Mouse (Mus musculus): ENCODE results near the gene Bad. TPM values are rescaled to one million over a fixed set of nuclear protein-coding genes. Genes with fewer than 3 reads are reported as not detected.
"Not testable (repeated sequence)": the region's sequence is repeated elsewhere in the genome, so short reads cannot be mapped to it uniquely, and the experiment has no call there.

Bad gene
- 90.4 and 95.1 TPM in 2 replicates for polyA plus RNA-seq (2015; fragmentation: Nextera tagmentation; extraction: Ambion mirVana)

DNA sequence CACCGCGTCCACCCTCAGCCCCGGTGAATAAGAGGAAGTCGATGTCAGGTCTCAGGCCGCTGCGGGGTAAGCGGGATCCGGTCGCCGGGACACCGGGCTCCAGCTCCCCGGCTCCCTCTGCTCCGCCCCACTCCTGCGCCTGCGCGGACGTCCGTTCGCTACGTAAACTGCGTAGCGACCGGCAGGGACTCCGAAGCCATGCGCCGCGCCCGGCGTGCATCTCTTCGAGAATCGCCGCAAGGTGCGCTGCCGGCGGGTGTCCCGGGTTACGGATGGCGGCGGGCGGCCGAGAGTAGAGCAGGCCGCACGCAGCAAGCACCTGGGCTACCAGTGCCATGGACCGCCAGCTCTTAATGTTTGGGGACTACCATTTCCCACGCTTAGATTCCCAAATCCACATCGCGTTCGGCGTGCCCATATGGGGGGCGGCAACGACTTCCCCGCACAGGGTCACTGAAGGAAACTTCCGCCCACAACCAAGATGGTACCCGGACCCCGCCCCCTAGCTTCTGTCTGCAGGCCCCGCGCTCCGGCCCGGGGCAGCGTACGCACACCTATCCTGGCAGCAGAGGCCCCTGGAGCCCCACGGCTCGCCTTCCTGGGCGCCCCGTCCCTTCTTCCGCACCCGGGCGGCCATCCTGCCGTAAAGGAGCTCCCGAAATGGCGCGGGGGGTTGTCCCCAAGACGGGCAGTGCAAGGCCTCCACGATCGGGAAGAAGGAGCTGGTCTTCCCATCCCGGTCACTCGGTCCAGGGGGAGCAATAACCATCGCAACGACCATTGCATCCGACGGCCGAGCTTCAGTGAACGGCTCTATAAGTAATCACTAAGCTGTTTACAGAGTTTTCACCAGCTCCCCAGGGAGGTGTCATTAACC lies at the start of gene Bad:
Bad (plus strand) TSS at position 490 of the 877 bp plus-strand sequence.
- H3K4me3 ChIP-seq, result peak within 1 kb of the TSS; percentile 70
- H3K36me3 ChIP-seq, result peaks cover 10% of the 10 kb centered on the region
- under 1% methylated on average over 83 of the region's 83 CpGs for whole genome bisulfite sequencing
- peaks cover 44% of the 10 kb centered on the region for H3K4me1 ChIP-seq (replicated peaks)
- ATAC-seq (ENCODE audit: low read depth), result peak; percentile 88
- no peaks in the 10 kb centered on the region for H3K9me3 ChIP-seq
- H3K27ac ChIP-seq (replicated peaks), result peak within 1 kb of the TSS; percentile 96
- H3K27me3 ChIP-seq, result peaks cover 7% of the 10 kb centered on the region; the same call in 1 of the 2 replicates
- H3K9ac ChIP-seq, result peak within 1 kb of the TSS; percentile 91
- peak within 1 kb of the TSS; percentile 99 for H3K4me2 ChIP-seq

DNA sequence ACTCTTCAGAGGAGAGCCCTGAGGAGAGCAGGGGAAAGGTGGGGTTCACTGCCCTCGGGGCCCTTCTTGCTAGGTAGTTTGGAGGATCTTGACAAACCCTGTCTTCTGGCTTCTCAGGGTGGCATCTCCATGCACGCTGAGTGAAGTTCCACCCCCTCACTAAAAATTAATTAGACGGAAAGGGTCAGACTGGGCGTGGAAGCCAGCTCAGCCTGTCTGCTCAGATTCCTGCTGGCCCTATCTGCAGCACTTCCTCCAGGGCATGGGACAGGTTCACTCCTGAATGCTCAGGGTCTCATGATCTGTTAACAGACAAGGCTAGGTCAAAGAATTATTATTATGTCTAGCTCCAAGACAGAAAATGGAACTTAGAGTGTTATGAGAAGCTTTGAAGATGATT lies 49.1 kb upstream of the Bad start:
- Histone ChIP-seq H3K4me3 (no peak overlapping the region), H3K4me2 (no peak overlapping the region), H3K27me3 (no peaks in the 10 kb centered on the region), H3K27ac (replicated peaks) (no peak overlapping the region), H3K9me3 (peaks cover 8% of the 10 kb centered on the region), H3K36me3 (no peaks in the 10 kb centered on the region), H3K9ac (no peak overlapping the region), H3K4me1 (replicated peaks) (no peaks in the 10 kb centered on the region)
- no peak for ATAC-seq (ENCODE audit: low read depth)
- WGBS, result 63% methylated on average over 4 of the region's 4 CpGs

DNA sequence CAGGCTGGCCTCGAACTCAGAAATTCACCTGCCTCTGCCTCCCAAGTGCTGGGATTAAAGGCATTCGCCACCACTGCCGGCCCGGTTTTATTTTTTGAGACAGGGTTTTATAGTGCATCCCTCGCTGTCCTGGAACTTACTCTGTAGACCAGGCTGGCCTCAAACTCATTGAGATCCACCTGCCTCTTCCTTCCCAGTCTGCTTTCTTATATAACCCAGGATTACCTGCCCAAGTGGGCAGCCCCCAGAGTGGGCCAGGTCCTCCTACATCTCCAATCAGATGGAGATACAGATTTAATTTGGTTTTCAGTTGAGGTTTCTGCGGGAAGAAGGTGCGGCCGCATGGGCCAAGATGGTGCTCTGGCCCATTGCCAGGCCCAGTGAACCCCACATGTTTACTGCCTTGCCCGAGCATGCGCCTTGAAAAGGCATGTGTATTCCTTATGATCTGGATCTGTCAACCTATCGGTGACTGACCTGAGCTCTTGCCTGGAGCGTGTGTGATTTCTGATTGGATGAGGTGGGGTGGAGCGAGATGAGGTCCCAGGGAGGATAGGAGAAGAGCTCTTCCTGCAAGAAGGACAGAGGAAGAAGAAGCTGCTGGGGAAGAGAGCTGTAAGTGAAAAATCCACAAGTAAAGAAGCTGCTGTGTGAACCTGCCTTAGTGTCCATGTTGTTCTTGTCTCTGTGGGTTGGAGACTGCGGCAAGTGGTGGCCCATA lies 47.8 kb upstream of the Bad start:
- WGBS, result 93% methylated on average over 14 of the region's 14 CpGs
- peaks cover 9% of the 10 kb centered on the region for H3K9me3 ChIP-seq
- no peak for ATAC-seq (ENCODE audit: low read depth)

DNA sequence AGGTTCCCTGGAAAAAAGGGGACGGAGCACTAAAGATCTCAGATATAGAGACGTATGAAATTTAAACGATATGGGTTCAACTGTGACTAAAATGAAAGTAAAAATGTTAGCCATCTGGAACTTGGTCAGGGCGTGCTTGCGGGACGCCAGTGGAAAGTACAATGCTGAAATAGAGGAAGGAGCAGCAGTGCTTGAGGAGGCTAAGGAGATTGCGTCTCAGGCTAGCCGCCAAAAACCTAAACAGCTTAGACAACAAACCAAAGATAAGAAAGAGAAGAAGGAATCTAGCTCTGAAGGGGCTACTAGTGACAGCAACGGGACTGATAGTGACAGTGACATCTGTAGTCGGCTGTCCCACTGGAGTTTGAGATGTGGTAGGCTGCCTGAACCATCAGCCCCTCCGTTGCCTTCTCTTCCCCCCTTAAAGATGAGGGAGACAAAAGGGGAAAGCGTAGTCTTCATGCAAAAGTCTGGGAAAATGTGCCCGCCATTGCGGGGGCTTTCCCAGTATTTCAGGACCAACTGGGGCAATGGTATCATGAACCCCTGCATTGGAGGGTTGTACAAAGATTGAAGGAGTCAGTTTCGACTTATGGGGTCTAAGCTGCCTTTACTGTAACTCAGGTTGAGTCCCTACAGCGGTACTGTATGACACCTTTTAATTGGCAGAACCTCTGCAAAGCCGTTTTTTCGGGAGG lies 45.9 kb upstream of the Bad start:
- ATAC-seq (ENCODE audit: low read depth); H3K27me3 ChIP-seq; H3K9ac ChIP-seq; H3K4me2 ChIP-seq; H3K4me3 ChIP-seq; H3K27ac ChIP-seq (replicated peaks); H3K9me3 ChIP-seq; H3K4me1 ChIP-seq (replicated peaks); H3K36me3 ChIP-seq: not testable (repeated sequence)
- WGBS, result 91% methylated on average over 18 of the region's 18 CpGs

More for the DNA sequence above, 47.8 kb upstream of the Bad start:
- Histone ChIP-seq H3K27ac (replicated peaks) (no peak overlapping the region), H3K4me1 (replicated peaks) (no peaks in the 10 kb centered on the region), H3K36me3 (no peaks in the 10 kb centered on the region), H3K27me3 (no peaks in the 10 kb centered on the region), H3K4me2 (no peak overlapping the region), H3K9ac (no peak overlapping the region), H3K4me3 (no peak overlapping the region)

DNA sequence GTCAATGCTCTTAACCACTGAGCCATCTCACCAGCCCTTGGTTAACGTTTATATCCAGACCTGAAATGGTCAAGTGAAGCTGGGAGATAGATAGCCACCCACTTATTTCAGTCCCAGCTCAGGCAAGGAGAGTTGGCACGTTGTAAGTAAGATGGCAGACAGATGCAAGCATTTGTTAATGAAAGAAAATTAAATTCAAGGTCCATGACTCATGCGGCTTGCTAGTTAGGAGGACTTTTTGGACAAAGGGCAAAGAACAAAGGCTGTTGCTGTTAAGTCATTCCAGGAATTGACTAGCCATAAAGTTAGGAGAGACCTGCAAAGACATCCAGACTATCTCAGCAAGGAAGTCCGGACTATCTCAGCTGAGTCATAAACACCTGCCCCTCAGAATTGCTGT lies 42.0 kb upstream of the Bad start:
- Histone ChIP-seq H3K9me3 (peaks cover 9% of the 10 kb centered on the region), H3K4me3 (no peak overlapping the region), H3K27ac (replicated peaks) (no peak overlapping the region), H3K36me3 (peaks cover 9% of the 10 kb centered on the region), H3K27me3 (no peaks in the 10 kb centered on the region), H3K9ac (no peak overlapping the region), H3K4me1 (replicated peaks) (no peaks in the 10 kb centered on the region), H3K4me2 (no peak overlapping the region)
- ATAC-seq (ENCODE audit: low read depth), result no peak
- 81% methylated on average over 4 of the region's 4 CpGs for WGBS

DNA sequence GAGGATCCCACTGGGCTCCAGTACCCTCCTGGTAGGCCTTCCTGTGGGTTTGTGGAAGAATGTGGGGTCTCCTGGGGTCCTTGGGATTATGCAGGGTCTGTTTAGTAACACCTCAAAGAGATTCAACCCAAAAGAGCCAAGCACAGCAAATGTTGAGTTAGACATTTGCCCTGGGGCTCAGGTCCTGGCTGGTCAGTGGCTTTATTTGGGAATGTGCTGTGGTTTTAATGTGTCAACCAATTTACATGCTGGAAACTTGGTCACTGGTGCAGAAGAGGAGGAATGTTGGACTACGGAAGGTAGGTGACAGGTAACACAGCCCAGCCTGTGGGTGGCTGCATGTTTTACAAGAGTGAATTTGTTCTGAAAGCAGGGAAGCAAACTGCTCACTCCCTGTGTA lies 38.6 kb upstream of the Bad start:
- WGBS, result 86% methylated on average over 1 of the region's 1 CpGs
- Histone ChIP-seq H3K27me3 (no peaks in the 10 kb centered on the region), H3K4me3 (no peak overlapping the region), H3K9ac (no peak overlapping the region), H3K36me3 (peaks cover 35% of the 10 kb centered on the region), H3K27ac (replicated peaks) (no peak overlapping the region), H3K4me1 (replicated peaks) (peaks cover 11% of the 10 kb centered on the region), H3K9me3 (no peaks in the 10 kb centered on the region), H3K4me2 (no peak overlapping the region)
- ATAC-seq (ENCODE audit: low read depth), result no peak

DNA sequence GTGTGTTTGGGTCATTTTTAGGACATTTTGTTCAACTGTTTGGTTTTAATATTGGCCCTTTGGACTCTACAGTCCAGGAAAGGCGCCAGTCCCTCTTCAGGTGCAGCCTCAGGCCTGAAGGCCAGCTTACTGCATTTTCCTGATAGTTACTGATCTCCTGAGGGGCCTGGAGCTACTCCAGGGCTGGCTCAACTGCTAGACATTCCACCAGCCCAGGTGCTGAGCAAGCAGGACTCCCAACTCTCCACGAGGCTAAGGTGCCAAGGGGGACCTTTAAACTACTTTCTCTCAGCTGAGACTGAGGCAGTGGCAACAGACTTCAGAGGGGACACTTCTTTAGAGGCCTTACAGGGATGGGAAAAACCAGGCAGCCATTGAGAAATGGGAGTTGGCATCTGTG lies 36.8 kb upstream of the Bad start:
- H3K27me3 ChIP-seq, result no peaks in the 10 kb centered on the region
- H3K36me3 ChIP-seq, result peaks cover 35% of the 10 kb centered on the region
- no peak overlapping the region for H3K9ac ChIP-seq
- H3K4me1 ChIP-seq (replicated peaks), result peaks cover 23% of the 10 kb centered on the region
- no peaks in the 10 kb centered on the region for H3K9me3 ChIP-seq
- ATAC-seq (ENCODE audit: low read depth), result no peak
- 87% methylated on average over 2 of the region's 2 CpGs for WGBS
- H3K4me2 ChIP-seq, result no peak overlapping the region
- H3K4me3 ChIP-seq, result no peak overlapping the region
- no peak overlapping the region for H3K27ac ChIP-seq (replicated peaks)

DNA sequence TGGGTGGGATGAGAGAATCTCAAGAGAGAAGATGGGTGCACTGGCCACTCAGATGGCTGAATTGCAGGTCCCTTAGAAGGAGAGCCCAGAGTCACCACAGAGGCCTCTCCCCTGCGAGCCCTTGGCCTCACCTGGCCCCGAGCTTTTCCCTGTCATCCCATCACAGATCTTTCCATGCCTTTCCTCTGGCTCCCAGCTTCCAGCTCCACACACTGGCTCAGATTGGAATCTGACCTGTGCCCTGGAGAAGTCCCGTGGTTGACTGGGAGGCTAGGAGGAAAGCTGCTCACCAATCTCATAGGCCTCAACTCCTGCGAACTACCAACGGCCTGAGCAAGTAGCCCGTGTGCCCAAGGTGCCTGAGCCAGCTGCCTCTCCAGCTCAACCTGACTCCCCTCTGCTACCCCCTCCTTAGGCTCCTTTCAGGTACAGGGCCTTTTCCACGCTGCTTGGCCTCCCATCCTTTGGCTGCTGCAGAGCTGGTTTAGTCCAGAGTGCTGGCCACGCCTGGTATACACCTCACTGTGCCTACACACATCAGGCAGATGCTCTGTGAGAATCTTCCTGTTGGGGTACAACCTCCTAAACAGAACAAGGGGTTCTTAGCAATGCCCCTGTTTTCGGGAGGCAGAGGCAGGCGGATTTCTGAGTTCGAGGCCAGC lies 36.0 kb upstream of the Bad start:
- Histone ChIP-seq H3K4me3 (no peak overlapping the region), H3K9me3 (no peaks in the 10 kb centered on the region), H3K4me1 (replicated peaks) (peaks cover 23% of the 10 kb centered on the region), H3K4me2 (no peak overlapping the region), H3K27ac (replicated peaks) (no peak overlapping the region), H3K27me3 (no peaks in the 10 kb centered on the region), H3K36me3 (peaks cover 35% of the 10 kb centered on the region), H3K9ac (peak overlapping the region; percentile 8; the same call in 1 of the 2 replicates)
- no peak for ATAC-seq (ENCODE audit: low read depth)
- 91% methylated on average over 11 of the region's 11 CpGs for WGBS

DNA sequence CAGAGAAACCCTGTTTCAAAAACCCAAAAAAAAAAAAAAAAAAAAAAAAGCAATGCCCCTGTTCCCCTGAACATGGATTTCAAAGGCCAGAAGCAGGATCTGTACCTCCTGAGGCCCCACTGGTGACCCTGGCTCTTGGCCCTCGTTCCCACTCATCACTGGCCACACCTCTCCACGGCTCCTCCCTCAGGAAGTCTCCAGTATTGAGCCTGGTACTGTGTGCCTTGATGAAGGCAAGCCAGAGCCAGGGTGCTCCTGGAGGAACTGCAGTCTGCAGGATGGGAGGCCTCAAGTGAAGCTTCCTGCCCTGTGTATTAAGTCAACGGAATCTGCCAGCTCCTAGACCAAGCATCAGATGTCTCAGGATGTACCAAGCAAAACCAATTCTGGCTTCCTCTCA lies 35.5 kb upstream of the Bad start:
- ATAC-seq (ENCODE audit: low read depth), result no peak
- Histone ChIP-seq H3K4me1 (replicated peaks) (peaks cover 27% of the 10 kb centered on the region), H3K4me3 (no peak overlapping the region), H3K36me3 (peaks cover 38% of the 10 kb centered on the region), H3K9me3 (no peaks in the 10 kb centered on the region), H3K9ac (no peak overlapping the region), H3K27me3 (no peaks in the 10 kb centered on the region), H3K4me2 (no peak overlapping the region), H3K27ac (replicated peaks) (no peak overlapping the region)
- 85% methylated on average over 3 of the region's 3 CpGs for WGBS

DNA sequence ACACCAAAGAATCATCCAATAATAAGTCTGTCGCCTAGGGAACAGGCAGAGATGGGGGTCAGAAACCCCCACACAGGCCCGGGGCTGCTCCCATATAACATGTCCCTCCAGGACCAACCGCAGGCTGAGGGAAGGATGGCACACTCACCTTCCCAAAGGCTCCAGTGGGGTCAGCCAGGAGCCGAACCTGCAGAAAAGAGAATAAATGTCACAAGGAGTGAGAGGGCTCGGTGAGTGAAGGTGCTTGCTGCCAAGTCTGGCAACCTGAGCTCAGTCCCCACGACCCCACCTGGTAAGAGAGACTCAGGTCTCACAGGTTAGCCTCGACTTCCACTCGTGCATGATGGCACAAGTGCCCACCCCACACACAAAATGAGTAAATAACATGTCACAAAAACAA lies 34.6 kb upstream of the Bad start:
- 95% methylated on average over 8 of the region's 8 CpGs for WGBS

DNA sequence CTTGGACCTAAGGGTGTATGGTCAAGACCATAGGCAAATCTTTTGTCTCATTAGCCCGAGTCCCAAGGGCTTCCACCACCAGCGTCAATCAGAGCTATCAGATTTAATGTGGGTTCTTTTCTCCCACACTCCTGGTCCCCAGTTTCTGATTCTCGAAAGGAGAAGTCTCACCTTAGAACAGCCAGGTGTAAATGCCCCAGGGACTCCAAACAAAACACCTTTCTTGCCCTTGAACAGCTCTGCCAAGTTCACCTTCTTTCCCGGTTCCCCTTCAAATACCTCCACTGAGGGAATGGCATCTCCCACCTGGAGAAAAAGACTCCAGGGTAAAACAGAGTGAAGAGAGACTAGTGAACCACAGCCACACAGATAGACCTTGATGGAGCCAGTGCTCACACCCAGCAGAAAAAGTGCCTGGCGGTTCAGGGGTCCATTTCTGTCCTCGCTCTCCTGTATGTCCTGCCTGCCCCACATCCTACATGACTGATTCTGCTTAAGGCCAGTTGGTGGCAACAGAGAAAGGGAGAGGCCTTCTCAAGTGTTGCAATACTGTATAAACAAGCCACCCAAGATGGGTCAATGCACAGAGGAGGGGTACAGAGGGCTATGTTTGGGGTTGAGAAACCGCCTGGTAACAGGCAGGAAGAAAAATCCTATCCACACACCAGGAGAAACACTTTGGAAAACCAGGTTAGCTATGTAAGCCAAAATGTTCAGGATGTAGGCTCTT lies 33.7 kb upstream of the Bad start:
- 90% methylated on average over 7 of the region's 7 CpGs for WGBS

More for the DNA sequence above, 34.6 kb upstream of the Bad start:
- no peak overlapping the region for H3K27ac ChIP-seq (replicated peaks)
- no peak overlapping the region for H3K4me2 ChIP-seq
- no peak for ATAC-seq (ENCODE audit: low read depth)
- no peaks in the 10 kb centered on the region for H3K27me3 ChIP-seq
- peaks cover 36% of the 10 kb centered on the region for H3K4me1 ChIP-seq (replicated peaks)
- no peaks in the 10 kb centered on the region for H3K9me3 ChIP-seq
- no peak overlapping the region for H3K9ac ChIP-seq
- H3K36me3 ChIP-seq, result peaks cover 47% of the 10 kb centered on the region
- H3K4me3 ChIP-seq, result no peak overlapping the region

More for the DNA sequence above, 33.7 kb upstream of the Bad start:
- Histone ChIP-seq H3K27me3 (no peaks in the 10 kb centered on the region), H3K36me3 (peaks cover 56% of the 10 kb centered on the region), H3K9me3 (no peaks in the 10 kb centered on the region), H3K27ac (replicated peaks) (no peak overlapping the region), H3K4me3 (peak overlapping the region; percentile 68), H3K4me1 (replicated peaks) (peaks cover 37% of the 10 kb centered on the region), H3K4me2 (peak overlapping the region; percentile 90), H3K9ac (peak overlapping the region; percentile 86)
- no peak for ATAC-seq (ENCODE audit: low read depth)
